Mouse (Mus musculus) retina, postnatal 7 days (tissue): ENCODE measurements around the gene S100a1.

Experiments
- DNase-seq: peaks from one replicate; pipeline ENCODE4 v3.0.0-alpha.2; 2012; ENCODE audit warnings: low read depth, low spot score

The S100a1 gene

DNA sequence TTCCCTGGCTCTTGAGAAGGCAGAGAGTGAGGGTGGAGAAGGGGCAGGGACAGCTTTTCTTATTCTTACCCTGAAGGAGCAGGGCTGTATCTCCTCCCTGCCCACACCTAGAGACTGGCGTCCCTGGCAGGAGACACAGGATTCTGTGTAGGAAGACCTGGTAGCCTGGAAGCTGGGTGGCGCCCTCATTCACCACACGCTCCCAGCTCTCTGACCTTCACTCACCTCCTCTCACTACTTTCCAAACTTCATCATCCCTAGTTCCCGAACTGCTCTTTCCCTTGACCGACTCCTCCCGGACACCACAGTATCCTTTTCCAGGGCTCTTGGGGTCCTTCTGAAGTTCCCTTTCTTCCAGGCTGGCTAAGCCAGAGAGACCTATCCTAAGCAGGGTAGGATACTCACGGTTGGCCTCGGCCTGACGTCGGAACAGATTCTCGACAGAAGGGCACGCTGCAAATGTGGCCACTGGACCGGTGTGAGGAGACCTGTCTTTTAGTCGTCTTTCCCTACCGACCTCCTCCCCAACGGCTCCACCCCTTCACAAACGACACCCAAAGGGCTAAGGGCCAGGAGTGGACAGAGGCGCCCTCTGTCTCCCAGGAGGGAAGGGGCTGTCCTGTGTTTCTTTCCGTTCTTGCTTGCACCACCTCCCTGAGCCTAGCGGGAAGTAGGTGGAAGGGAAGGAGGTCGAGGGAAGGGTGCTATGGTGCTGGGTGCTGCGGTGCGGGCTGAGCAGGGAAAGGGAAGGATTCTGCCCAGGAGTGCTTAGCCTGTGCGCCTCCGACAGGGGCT is at the start of gene S100a1, which contains the start of gene S100a13:
Gene S100a1 (minus strand): TSS at position 597 of the 795 bp plus-strand sequence.
Gene S100a13 (plus strand): TSS at position 640 of the 795 bp plus-strand sequence.
- no peak for DNase-seq

DNA sequence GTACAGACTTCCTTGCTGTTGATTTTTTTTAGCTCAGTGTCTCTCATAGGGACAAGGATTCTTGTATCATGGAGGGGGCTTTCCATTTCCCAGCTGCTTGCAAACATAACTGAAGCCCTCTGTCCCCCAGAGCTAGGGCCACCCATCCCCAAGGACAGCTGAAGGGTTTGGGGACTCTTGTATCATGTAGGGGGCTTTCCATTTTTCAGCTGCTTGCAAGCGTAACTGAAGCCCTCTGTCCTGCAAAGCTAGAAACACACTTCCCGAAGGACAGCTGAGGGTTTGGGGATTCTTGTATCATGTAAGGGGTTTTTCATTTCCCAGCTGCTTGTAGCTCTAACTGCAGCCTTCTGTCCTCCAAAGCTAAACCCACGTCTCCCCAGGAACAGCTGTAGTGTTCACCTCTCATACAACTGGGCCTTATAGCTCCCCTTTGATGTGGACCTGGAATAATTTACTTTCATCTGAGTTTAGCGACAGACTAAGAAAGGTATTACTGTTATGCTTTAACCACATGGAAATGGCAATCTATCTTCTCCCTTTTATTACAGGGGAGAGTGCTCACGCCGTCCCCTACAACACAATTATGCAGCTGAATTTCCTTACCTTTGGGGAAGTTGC is 45.9 kb upstream of the S100a1 start, which contains the start of gene S100a3:
Gene S100a3 (plus strand): TSS at position 571 of the 621 bp plus-strand sequence.
- DNase-seq, result no peak

DNA sequence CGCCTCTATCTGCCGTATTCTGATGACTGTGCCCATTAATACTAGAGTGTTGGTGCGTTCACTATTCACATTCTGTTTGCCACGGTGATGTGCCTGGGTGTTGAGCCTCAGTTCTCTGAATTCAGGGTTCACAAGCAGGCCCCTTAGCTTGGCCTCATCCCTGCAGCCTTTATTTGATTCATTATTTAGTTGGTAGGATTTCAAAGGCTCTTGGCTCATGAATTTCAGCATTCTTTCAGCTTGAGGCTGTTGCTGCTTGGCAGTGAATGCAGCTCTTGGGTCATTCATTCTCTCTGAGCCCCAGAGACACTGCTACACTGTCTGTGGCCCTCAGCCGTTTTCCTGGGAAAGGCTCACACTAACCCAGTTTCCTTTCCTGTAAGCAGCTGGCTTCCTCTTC is 41.8 kb upstream of the S100a1 start:
- no peak for DNase-seq

DNA sequence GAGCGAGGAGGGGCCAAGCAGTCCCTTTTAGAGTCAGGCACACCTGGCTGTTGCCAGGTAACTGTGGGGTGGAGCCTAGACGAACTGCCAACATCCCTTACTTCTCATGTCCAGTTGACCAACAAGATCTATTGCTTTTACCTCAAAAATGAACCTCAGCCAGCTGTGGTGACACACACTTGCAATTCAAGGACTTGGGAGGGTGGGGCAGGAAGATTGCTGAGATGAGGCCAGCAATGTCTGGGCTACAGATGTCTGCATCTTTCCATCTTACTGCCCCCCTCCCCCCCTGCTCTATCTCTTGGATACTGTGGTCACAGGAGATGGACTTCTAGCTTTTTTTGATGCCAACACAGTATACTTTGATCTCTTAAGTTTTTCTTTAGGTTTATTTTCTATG is 38.0 kb upstream of the S100a1 start:
- DNase-seq, result no peak

DNA sequence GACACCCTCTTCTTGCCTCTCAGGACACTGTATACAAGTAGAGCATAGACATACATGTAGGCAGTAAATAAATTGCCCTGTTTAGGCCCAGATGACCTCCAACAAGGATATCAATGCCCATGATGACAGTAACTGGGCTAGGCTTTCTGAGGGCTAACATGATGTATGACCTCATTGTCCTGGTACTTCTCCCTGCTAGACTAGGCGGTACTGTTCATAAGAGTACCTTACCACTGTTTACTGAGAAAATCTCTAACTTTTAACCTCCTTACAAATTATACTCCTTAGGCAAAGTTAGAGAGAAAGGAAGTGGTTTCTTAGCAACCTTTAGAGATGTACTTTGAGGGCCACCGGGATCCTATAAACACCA is 36.2 kb upstream of the S100a1 start:
- DNase-seq, result no peak

DNA sequence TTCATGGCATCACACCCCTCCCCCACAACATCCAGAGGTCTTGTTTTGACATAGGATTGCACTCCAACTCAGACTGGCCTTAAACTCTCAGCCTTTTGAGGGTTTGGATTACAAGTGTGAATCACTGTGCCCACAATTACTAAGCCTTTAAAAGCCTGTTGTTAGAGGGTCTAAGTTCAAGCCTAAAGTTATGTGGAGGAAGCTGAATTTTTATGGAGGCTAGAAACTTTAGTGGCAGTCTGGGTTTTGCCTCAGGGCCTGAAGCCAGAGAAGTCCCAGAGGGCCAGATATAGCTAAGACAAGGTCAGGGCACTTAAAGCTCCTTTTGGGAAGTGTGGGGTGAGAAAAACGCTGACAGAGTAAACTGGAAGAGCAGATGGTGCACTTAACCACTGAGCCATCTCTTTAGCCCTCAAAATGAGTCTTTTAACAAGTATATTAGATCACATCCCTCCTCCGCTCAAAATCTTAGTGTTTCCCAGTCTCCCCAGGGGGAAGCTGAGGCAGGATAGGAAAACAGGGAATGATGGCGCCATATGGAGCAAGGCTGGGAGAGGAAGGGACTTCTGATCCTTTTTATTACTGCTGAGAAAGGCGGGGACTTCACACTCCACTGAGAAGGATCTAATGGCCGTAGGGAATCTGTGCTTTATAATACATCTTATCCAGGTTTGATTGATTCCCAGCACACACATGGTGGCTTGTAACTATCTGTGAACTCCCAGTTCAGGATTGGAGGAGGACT is 35.7 kb upstream of the S100a1 start:
- DNase-seq, result no peak

DNA sequence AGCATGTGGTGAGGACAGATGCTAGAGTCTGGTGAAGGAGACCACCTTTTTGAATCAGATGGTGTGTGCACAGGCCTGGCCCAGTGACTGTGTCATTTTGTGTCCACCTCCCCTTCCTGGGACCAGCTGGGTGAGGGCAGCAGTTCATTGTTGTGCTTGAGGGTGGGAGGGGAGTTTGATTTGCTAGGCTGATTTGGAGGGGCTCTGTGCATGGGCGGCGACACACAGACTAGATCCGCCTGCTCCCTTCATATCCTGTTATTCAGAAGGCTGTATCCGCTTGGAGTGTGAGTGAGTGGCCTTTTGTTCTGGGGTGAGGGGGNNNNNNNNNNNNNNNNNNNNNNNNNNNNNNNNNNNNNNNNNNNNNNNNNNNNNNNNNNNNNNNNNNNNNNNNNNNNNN is 26.7 kb upstream of the S100a1 start:
- DNase-seq, result no peak

DNA sequence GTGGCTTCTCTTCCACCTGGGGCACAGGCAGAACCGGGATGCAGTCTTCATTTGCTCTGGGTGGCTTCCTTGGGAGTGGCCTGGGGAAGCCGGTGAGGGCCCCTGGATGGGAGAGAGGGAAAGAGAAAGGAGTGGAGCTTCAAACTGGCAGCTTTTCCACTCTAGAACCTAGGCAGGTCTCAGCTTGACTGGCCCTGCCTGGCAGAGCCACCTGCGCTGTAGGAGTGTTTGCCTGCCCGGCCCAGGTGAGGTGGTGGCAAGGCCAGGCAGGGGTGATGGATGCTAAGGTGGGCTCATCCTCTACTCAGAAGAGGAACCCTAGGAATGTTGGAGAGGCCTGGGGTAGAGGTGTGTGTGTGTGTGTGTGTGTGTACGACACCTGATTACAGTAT is 23.7 kb upstream of the S100a1 start:
- DNase-seq, result no peak

DNA sequence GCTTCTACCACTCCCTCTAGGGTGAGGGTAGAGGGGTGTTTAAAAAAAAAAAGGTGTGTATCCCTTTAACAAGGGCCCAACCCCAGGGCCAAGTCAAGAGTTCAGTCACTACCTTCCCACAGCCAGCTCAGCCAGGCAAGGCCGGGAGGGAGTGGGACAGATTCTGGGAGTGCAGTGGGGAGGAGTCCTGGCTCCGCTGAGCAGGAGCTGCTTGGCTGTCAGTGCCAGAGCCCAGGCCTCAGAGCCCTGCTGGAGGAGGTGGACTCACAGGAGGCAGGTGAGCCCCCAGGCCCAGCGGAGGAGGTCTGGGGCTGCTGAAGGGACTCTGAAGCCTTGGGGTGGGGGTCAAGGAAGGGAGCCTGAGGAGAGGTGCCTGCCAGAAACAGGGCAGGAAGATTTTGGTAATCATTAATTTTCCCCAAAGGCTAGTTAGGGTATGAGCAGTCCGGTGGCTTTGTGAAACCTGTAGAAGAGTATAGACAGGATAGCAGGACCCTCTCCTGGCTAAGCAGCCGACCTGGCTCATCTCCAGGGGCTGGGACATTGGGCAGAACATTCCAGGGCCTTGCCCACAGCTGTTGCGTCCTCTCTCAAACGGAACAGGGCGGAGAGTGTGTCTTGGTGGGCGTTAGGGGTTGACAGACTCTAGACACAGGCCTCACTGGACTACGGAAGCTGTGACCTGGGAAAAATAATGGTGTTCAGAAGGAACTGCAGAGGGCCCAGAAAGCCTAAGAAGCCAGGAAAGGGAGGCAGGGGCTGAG is 23.1 kb upstream of the S100a1 start, which contains the start of gene S100a16:
Gene S100a16 (plus strand): TSS at position 114 of the 764 bp plus-strand sequence.
- no peak for DNase-seq

DNA sequence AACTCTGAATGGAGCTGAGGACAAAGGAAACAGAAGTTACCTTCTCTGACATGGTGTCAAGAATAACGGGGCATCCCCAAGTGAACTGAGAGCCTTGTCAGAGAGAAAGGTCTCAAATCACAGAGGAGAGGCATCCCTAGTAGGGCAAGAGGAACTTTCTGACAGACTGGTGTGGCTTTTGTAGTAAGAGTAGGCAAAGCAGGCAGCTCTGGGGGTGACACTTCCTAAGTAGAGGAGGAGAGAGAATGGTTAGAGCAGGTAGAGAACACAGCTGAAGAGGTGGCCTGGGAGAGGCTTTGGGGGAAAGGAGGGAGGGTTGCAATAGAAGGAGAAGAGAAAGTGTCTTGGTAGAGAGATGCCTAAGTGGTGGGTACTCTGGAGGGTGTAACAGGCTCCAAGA is 21.3 kb upstream of the S100a1 start:
- no peak for DNase-seq

DNA sequence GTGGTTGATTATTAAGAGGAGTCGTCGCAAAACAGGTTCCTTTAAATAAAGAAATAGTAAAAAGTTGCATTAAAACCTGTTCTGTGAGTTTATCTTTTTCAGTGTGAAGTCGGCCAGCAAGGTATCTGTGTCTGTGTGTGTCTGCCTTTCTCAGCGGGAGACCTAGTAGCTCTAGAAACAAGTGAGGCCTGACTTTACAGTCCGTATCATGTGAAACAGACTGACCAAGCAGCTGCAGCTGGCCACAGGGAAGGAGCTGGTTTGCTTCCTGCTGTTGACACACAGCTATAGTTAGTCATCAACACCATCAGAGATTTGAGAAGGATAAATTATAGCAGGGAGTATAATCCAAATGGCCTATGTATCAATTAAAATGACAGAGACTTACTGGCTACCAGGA is 17.5 kb upstream of the S100a1 start:
- DNase-seq, result no peak

DNA sequence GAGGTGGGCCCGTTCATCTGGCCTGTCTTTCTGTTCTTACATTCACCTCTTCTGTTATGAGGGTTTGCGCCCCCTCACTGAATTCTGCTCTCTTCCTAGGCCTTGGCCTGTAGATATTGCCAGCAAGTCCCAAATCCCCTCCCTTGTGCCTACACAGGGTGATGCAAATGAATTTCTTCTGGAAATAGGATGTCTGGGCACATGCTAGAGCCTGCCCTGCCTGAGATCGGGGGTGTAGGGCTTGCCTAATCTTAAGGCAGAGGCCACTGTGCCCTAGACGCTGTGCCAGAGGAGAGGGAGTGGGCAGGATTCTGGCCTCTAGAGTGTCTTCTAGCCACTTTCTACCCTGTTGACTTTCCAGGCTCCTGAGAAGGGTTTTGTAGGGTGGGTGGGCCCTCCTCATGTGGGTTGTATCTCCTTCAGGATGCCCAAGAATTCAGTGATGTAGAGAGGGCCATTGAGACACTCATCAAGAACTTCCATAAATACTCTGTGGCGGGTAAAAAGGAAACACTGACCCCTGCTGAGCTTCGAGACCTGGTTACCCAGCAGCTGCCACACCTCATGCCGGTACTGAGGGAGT is 13.2 kb upstream of the S100a1 start:
- DNase-seq, result no peak

DNA sequence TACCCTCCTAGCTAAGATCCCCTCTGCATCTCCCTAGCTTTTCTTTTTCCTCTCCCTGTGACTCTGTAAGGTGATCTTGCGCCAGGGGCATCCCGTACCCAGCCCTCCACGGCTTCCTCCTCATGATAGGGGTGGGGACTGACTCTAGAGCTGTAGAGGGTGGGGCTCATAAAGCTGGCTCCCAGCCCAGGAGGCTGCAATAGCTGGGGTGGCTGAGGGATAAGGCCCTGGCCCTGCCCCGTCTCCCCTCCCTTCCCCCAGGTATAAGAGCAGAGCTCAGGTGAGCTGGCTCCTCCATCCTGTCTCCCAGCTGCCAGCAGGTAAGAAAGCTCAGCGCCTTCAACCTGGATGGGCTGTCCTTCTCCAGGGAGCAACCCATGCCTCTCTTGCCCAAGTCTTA is 12.4 kb upstream of the S100a1 start, which contains the start of gene S100a14:
Gene S100a14 (plus strand): TSS at position 277 of the 400 bp plus-strand sequence.
- DNase-seq, result no peak

DNA sequence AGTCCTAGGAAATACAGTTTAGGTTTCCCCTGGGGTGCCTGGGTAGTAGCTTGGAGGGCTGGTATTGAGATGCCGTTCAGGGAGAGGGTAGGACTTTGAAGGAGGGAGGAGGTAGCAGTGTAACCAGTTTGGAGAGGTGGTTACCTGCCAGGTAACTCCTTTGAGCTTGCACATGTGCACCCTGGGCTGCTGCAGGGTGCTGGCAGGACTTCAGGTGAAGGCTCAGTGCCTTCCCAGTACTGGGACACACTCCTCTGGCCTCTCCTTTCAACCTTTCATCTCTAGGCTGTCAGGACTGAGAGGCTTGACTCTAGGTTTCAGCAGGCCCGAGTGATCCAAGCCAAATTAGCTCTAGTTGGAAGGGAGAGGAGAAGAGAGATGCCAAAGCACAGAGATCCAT is 11.9 kb upstream of the S100a1 start:
- DNase-seq, result no peak

DNA sequence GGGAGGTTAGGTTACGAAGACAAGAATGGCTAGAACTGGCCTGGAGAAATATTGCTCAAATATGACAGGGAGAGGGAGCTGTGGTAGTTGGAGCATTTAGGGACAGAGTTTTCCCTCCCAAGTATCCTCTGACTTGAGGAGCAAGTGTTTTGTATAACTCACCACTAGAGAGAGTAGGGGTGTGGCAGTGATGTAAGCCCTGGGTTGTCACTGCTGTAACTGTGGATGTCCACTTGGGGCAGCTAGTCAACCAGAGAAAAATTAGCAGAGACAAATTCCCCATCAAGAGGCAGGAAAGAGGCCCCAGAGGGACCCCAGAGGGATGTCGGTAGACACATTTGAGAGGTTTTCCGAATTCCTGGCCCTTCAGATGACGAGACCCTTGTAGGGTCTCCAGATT is 11.2 kb upstream of the S100a1 start:
- DNase-seq, result peak; percentile 33

DNA sequence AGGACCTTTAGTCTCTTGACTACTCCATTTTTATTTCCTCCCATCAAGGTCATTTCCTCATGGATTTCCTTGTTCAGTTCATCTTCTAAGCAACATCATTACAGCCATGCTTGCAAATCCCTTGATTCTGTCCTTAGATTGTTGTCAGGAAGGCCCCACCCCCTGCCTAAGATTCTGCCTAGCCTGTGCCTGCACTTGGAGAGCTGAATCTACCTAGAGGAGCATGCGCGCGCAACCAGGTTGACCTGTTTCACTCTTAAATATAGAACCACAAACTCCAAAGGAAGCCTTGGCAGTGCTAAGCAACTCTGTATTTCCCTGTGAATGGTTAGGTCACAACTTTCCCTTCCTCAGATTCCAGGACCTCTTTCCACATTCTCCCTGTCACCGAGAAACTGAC is 3.5 kb upstream of the S100a1 start:
- no peak for DNase-seq

DNA sequence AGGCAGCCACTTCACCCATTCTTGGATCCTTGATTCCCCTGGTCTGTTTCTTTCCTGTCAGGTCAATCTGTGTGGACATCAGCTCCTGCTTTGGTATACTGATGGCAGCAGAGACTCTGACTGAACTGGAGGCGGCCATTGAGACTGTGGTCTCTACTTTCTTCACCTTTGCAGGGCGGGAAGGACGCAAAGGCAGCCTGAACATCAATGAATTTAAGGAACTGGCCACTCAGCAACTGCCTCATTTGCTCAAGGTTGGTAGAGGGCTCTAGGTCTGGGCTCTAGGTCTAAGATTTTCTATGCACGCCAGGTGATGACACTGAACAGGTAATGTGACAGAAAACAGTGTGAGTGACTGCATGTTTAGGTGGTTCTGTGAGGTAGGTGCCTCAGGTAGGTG is 1.6 kb upstream of the S100a1 start:
- no peak for DNase-seq

DNA sequence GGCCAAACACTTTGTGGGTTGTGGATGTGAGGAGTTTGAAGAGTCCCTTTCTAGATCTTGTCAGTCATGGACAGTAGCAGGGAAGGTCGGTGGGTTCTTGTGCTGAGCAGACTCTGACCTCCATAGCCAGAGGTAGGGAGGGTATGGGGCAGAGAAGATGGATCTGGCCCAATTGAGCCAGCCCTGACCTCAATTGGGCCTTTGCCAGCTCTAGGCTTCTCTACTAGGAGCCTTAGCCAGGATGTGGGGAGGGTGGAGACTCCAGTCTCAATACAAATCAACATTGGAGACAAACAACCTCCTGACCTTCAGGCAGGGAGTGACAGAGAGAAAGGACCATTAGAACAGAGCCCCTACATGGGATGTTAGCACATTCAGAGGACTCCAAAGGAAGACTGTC is 1.1 kb upstream of the S100a1 start:
- DNase-seq, result no peak

DNA sequence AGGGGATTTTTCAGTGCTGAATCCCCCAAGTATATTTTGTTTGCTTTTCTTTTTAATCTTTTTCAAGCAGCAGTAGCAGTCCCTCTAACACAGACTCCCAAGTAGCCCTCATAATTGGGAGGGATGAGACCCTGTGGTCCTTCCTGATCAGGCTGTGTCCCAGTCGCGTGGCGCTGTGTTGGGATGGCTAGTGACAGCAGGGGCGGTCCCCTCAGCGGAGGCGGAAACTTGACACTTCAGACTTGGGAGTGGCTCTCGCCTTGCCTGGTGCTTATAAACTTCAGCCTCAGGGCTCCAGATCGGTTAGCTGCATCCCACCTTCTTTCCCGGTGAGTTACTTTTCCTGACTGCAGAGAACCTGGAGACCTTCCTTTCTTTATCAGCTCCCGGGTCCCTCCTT is 499 bp upstream of the S100a1 start:
- DNase-seq, result no peak

DNA sequence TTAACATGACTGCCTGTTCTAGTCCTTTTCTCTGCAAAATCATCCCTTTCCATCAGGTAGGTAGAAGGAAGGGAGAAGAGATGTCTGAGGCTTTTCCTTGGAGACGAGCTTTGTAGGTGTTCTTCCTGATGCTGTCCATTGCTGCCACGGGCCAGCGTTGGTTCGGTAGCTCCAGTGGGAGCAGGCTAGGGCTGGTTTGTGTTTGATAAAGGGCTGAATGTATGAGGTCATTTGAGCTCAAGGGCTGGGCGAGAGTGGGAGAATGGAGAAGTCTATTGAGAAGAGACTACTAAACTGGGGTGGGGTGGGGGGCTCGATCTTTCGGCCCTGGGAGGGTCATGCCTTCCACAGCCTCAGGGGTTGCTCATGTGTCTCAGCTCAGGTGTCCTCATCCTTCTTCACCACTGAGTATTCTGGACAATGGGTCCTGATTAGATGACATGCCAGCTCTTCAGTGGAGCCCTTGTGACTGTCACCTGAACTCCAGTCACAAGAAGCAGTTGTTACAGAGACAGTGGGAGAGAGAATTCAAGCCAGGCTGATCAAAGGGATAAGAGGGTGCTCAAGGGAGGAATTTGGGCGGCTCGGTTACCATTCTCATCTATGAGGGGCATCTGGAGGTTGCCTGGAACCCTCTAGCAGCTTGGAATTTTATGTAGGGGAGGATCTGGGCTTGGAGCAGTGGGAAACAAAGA is 1.1 kb downstream of the S100a1 start:
- no peak for DNase-seq

DNA sequence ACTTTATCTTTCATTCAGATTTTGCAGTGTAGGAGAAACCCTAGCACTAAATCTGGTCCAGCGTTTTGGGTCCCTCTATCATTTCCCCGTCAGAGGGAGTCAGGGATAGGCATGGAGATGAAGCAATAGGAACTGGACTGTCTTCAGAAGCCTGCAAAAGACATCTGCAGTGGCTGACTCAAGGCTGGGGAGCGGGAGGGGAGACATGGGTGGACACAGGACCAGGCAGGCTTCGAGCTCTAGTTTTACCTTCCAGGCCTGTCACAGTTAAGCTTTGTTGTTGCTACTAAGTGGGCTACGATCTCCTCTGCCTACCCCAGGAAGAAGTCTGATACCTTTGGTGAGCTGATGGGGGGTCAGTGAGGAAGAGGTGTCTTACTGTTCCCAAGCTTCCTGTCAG is 1.9 kb downstream of the S100a1 start:
- DNase-seq, result no peak
